9 mouse cellular contexts compared by ENCODE assay signal in genomic region chr7:19023357-19023814, GRCm38 (mm10). TPM values are rescaled to one million over a fixed set of nuclear protein-coding genes. Genes with fewer than 3 reads are reported as not detected.
DNase-seq lines count a peak whose midpoint lies in the region; ATAC-seq and TF ChIP-seq lines count a peak whose summit lies in the region.
"Had no signal": no experiment of that assay in that cellular context is flagged by ENCODE, and none has a peak within 500 bp of the region (broad histone marks: within the 10 kb centered on the region; RNA-seq: fewer than 3 reads in every experiment).

Gene Foxa3, minus strand, starts transcription at chr7:19023538.

- WGBS in neural tube, embryonic 11.5 days: 4% methylated on average over 29 of the region's 30 CpGs
- 4% methylated on average over 30 of the region's 30 CpGs for WGBS in heart, embryonic 10.5 days
- 2% methylated on average over 30 of the region's 30 CpGs for WGBS in lung, embryonic 15.5 days
- WGBS in spleen, adult 2 months: 3% methylated on average over 30 of the region's 30 CpGs

- intact Hi-C loops in left cerebral cortex, postnatal 36 days (cut with DNase I): no loop called here

- peak within 1 kb of the TSS; percentile 95 for H3K4me3 ChIP-seq in neural tube, embryonic 11.5 days (ENCODE audit: low read depth, low read length)
- H3K4me3 ChIP-seq in cortical plate, adult 2 months (ENCODE audit: insufficient read depth, low read length): peak within 1 kb of the TSS; percentile 92; the same call in 1 of the 2 replicates
- H3K4me3 ChIP-seq in heart, embryonic 10.5 days: peak within 1 kb of the TSS; percentile 95
- peak within 1 kb of the TSS; percentile 93 for H3K4me3 ChIP-seq in lung, embryonic 15.5 days
- H3K4me3 ChIP-seq in spleen, adult 2 months (ENCODE audit: extremely low read depth, insufficient read depth, insufficient read length): peak within 1 kb of the TSS; percentile 87

- H3K9me3 ChIP-seq in neural tube, embryonic 11.5 days (ENCODE audit: control insufficient read depth, low read length): no peaks in the 10 kb centered on the region
- H3K9me3 ChIP-seq in heart, embryonic 10.5 days: no peaks in the 10 kb centered on the region
- H3K9me3 ChIP-seq in lung, embryonic 15.5 days: no peaks in the 10 kb centered on the region

- peak; percentile 36; the same call in 1 of the 2 replicates for ATAC-seq in neural tube, embryonic 11.5 days (ENCODE audit: insufficient read depth, low FRiP score, low TSS enrichment)
- ATAC-seq in lung, embryonic 15.5 days (ENCODE audit: borderline replicate concordance, extremely low read depth, low FRiP score, low TSS enrichment): peak; percentile 15; the same call in 1 of the 2 replicates

- TF ChIP-seq POLR2A in cortical plate, adult 2 months (IDR thresholded peaks at IDR 0.05; ENCODE audit: extremely low read depth, insufficient read depth, low read length): no peak
- TF ChIP-seq POLR2A in spleen, adult 2 months (IDR thresholded peaks at IDR 0.05; ENCODE audit: low read depth, low read length): no peak

- H3K27me3 ChIP-seq in neural tube, embryonic 11.5 days (ENCODE audit: control insufficient read depth, insufficient read depth, low read length): peaks cover 31% of the 10 kb centered on the region
- H3K27me3 ChIP-seq in heart, embryonic 10.5 days (ENCODE audit: insufficient read depth, poor library complexity, severe bottlenecking): peaks cover 42% of the 10 kb centered on the region
- H3K27me3 ChIP-seq in lung, embryonic 15.5 days: peaks cover 34% of the 10 kb centered on the region
- H3K27me3 ChIP-seq in spleen, adult 2 months (ENCODE audit: control insufficient read depth, insufficient read depth, low read length): peaks cover 10% of the 10 kb centered on the region

- no peaks in the 10 kb centered on the region for H3K36me3 ChIP-seq in neural tube, embryonic 11.5 days (ENCODE audit: control insufficient read depth, insufficient read depth, low read length)
- no peaks in the 10 kb centered on the region for H3K36me3 ChIP-seq in heart, embryonic 10.5 days
- no peaks in the 10 kb centered on the region for H3K36me3 ChIP-seq in lung, embryonic 15.5 days
- H3K36me3 ChIP-seq in spleen, adult 2 months (ENCODE audit: control insufficient read depth, insufficient read depth, low read length): no peaks in the 10 kb centered on the region

- peak within 1 kb of the TSS; percentile 64; the same call in 1 of the 2 replicates for H3K4me2 ChIP-seq in neural tube, embryonic 11.5 days (ENCODE audit: low read depth)
- H3K4me2 ChIP-seq in lung, embryonic 15.5 days: peak within 1 kb of the TSS; percentile 67

- DNase-seq in neural tube, embryonic 11.5 days (ENCODE audit: low spot score): no peak
- DNase-seq in neural tube, embryonic 10.5 days (ENCODE audit: extremely low spot score, low spot score): no peak
- DNase-seq in heart, embryonic 10.5 days (ENCODE audit: low spot score): no peak
- DNase-seq in kidney, adult 8-10 months: peak; percentile 32 to 41
- peak; percentile 31 to 32 for DNase-seq in spleen, adult 2 months (ENCODE audit: low read depth in 1 of 2, low spot score in 2 of 2)
- no peak for DNase-seq in left cerebral cortex, postnatal 36 days (ENCODE audit: low spot score in 2 of 2)

- H3K27ac ChIP-seq in neural tube, embryonic 11.5 days (ENCODE audit: low read depth, low read length): 0 out of 2 replicates have a peak within 1 kb of the TSS, but pooled peaks have one; percentile 27
- H3K27ac ChIP-seq in cortical plate, adult 2 months (ENCODE audit: insufficient read depth, low read length): no peak within 1 kb of the TSS
- peak within 1 kb of the TSS; percentile 95 for H3K27ac ChIP-seq in heart, embryonic 10.5 days
- H3K27ac ChIP-seq in lung, embryonic 15.5 days: peak within 1 kb of the TSS; percentile 26; the same call in 1 of the 2 replicates
- H3K27ac ChIP-seq in spleen, adult 2 months (ENCODE audit: insufficient read depth, low read length): no peak within 1 kb of the TSS

- no peak for TF ChIP-seq CTCF in cortical plate, adult 2 months (IDR thresholded peaks at IDR 0.05; ENCODE audit: extremely low read depth, insufficient read depth, low read length)
- peak; percentile 23; the same call in 1 of the 2 replicates for TF ChIP-seq CTCF in spleen, adult 2 months (IDR thresholded peaks at IDR 0.05; ENCODE audit: extremely low read depth, insufficient read depth, insufficient read length, insufficient replicate concordance)

- peak within 1 kb of the TSS; percentile 89 for H3K9ac ChIP-seq in neural tube, embryonic 11.5 days (ENCODE audit: low read length)
- peak within 1 kb of the TSS; percentile 93 for H3K9ac ChIP-seq in lung, embryonic 15.5 days

- peaks cover 7% of the 10 kb centered on the region for H3K4me1 ChIP-seq in neural tube, embryonic 11.5 days (ENCODE audit: control insufficient read depth, insufficient read depth, low read length)
- no peaks in the 10 kb centered on the region for H3K4me1 ChIP-seq in cortical plate, adult 2 months (ENCODE audit: control insufficient read depth, insufficient read depth, low read length)
- H3K4me1 ChIP-seq in heart, embryonic 10.5 days: peaks cover 29% of the 10 kb centered on the region
- peaks cover 29% of the 10 kb centered on the region for H3K4me1 ChIP-seq in lung, embryonic 15.5 days
- peaks cover 11% of the 10 kb centered on the region for H3K4me1 ChIP-seq in spleen, adult 2 months (ENCODE audit: control insufficient read depth, insufficient read depth, insufficient read length)

RNA-seq across cellular contexts. Expression of gene Foxa3, which starts in this region (rescaled TPM):
- polyA plus RNA-seq in neural tube, embryonic 11.5 days (2014; fragmentation: Nextera tagmentation; extraction: Ambion mirVana): not detected in 2 replicates
- polyA plus RNA-seq in cortical plate, adult 2 months (2012; rRNA removed): not detected in 2 replicates
- 0.36 and 8.6 TPM in 2 replicates for polyA plus RNA-seq in heart, embryonic 10.5 days (2016; fragmentation: Nextera tagmentation; extraction: Ambion mirVana)
- polyA plus RNA-seq in lung, embryonic 15.5 days (2015; fragmentation: Nextera tagmentation; extraction: Ambion mirVana): 2.2 and 2.4 TPM in 2 replicates
- polyA plus RNA-seq in spleen, adult 2 months (2012; rRNA removed): 0.38 and 0.49 TPM in 2 replicates
- total RNA-seq in left cerebral cortex, postnatal 36 days (2021): not detected
- polyA plus RNA-seq: brain, embryonic 14.5 days had no signal

Comparison
In these comparisons a context has a peak if more than half of its experiments do, and no peak if none do; other contexts are left out.
1. Peak in ATAC-seq, H3K4me3 ChIP-seq, H3K27ac ChIP-seq, H3K9ac ChIP-seq and H3K4me2 ChIP-seq in neural tube, embryonic 11.5 days; RNA of the gene not detected or under 1 TPM.
2. Peak in DNase-seq and H3K4me3 ChIP-seq in spleen, adult 2 months; RNA of the gene not detected or under 1 TPM.
3. DNase-seq: peak in kidney, adult 8-10 months (2 of 2); none in neural tube, embryonic 11.5 days (single experiment), neural tube, embryonic 10.5 days (single experiment), heart, embryonic 10.5 days (single experiment) and left cerebral cortex, postnatal 36 days (0 of 2).
4. H3K27ac ChIP-seq: peak in heart, embryonic 10.5 days (single experiment) and lung, embryonic 15.5 days (single experiment); none in cortical plate, adult 2 months (single experiment) and spleen, adult 2 months (single experiment).
5. Peak in every context shown above with its lines, with median percentiles within 50 percentile points of each other: H3K4me3 ChIP-seq.